Mouse (Mus musculus): ENCODE data around the gene Lce3d.

- TF ChIP-seq CTCF (IDR thresholded peaks at IDR 0.05 in 2 of 3, conservative IDR thresholded peaks at IDR 0.05 in 1 of 3; ENCODE audit: control insufficient read depth in 1 of 3, insufficient read depth in 1 of 3, low read depth in 2 of 3, low read length in 3 of 3, poor library complexity in 1 of 3, severe bottlenecking in 1 of 3) (no peak), NELFE (IDR thresholded peaks at IDR 0.05; ENCODE audit: low read depth, low read length) (no peak), MAFK (IDR thresholded peaks at IDR 0.05; ENCODE audit: borderline replicate concordance, low read depth, low read length) (no peak), SIN3A (IDR thresholded peaks at IDR 0.05; ENCODE audit: low read length) (no peak), MAX (IDR thresholded peaks at IDR 0.05; ENCODE audit: low read length) (no peak), CHD2 (IDR thresholded peaks at IDR 0.05; ENCODE audit: low read length) (no peak), POLR2AphosphoS5 (IDR thresholded peaks at IDR 0.05; ENCODE audit: borderline replicate concordance, low read depth, low read length) (no peak), KAT2A (conservative IDR thresholded peaks at IDR 0.05; ENCODE audit: low read depth, low read length) (no peak), USF1 (IDR thresholded peaks at IDR 0.05; ENCODE audit: low read depth, low read length) (no peak), TCF12 (IDR thresholded peaks at IDR 0.05; ENCODE audit: low read depth, low read length) (no peak), SMC3 (IDR thresholded peaks at IDR 0.05; ENCODE audit: low read depth, low read length) (no peak), ZKSCAN1 (IDR thresholded peaks at IDR 0.05; ENCODE audit: low read depth, low read length) (no peak), POLR2AphosphoS2 (IDR thresholded peaks at IDR 0.05; ENCODE audit: low read length) (no peak)
These were observed 21.3 kb downstream of the Lce3d start for GRCm38 (mm10) chr3:92978484-92978883.
